Mouse (Mus musculus) E14TG2a.4 (cell line): ENCODE data around the gene Flnc.

Source experiments
- CTCF ChIP-seq: conservative IDR thresholded peaks from 2 replicates; pipeline ENCODE4 v1.5.1; 2014; ENCODE audit warnings: low read length
- NANOG ChIP-seq: IDR thresholded peaks from 2 replicates; pipeline ENCODE4 v1.6.1; 2014; ENCODE audit warnings: borderline replicate concordance, low read length, mixed read lengths
- POU5F1 ChIP-seq: IDR thresholded peaks from 2 replicates; pipeline ENCODE4 v1.6.1; 2014; ENCODE audit warnings: low read length, borderline replicate concordance

DNA sequence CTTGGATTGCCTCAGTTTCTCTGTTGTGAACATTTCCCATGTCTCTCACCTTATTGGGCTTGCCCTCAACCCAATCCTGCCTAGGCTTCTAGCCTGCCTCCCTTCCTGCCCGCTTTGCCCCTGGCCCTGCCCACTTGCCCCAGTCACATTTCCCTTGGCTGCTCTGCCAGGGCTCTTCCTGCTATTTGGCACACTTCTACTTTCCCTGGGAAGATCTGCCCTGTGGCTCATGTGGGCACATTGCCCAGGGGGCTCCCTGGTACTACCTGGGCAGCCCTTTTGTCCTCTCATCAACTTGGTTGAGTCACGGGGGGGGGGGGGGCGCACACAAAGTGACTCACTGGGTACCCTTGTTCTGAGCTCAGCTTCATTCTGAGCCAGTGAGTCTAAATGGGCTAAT, 900 bp upstream of the Flnc start:
- no peak for TF ChIP-seq CTCF
- no peak for TF ChIP-seq NANOG
- TF ChIP-seq POU5F1, result no peak
